Mouse (Mus musculus) kidney, adult 11 months (tissue): ENCODE data around the gene Caskin2.
"Not testable (repeated sequence)": the region's sequence is repeated elsewhere in the genome, so short reads cannot be mapped to it uniquely, and the experiment has no call there.

Experiments
- DNase-seq: peaks from one replicate; pipeline ENCODE4 v3.0.0; 2022

Gene Caskin2

GRCm38 (mm10) chr11:115813507-115814296 lies at the start of gene Caskin2:
Caskin2 (minus strand) TSS chr11:115813639.
- DNase-seq, result peak; percentile 96

DNA sequence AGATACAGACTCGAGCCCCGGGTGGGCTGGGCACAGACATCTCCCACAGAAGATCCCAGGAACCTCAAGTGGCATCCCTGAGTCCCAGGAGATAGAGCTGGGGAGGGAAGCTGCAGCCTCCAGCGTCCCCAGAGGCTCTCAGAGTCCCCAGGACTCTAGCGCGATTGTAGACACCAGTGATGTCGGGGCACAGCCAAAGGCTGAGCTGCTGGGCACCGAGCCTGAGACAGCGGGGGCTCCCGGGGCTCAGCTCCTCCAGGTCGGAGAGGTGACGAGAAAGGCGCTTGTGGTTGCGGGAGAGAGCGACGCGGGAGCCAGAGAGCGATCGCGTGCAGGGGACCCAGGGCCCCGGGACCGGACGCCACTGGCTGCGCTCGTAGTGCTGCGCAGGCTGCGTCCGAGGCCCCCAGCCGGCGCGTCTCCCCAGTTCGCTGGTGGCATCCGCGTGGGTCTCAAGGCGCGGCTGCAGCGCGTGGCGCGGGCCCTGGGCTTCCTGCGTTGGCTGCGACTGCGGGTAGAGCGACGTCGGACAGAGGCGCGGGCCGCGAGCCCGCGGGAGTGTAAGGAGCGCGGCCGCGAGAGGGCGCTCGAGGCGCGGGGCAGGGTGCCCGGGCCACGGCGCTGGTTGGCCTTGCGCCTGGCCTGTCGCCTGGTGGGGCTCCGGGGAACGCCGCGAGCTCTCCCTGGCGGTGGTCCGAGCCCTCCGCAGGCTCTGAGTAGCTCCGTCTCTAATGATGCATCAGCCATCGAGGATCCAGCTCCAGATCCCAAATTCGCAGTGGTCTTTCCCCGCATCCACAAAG lies 45.9 kb upstream of the Caskin2 start:
- peak; percentile 82 for DNase-seq

DNA sequence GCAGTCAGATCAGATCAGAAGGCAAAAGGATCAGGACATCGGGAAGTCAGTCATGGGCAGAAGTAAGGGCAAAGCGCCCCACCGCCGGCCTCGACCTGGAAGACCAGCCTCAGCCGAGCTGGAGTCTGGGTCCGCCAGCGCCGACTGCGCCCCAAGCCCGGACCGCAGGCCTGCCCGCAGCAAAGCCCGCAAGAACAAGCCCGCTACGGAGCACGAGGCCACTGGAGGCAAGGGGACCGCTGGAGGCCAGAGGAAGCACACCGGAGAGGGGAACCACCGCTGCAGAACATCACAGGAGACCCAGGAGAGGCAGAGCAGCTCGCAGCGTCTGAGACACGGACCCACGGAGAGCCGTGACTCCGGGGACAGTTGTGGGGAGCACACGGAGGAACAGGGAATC lies 44.9 kb upstream of the Caskin2 start, which contains the start of gene Myo15b:
Myo15b (plus strand) TSS at position 53 of the 400 bp plus-strand sequence.
- no peak for DNase-seq

DNA sequence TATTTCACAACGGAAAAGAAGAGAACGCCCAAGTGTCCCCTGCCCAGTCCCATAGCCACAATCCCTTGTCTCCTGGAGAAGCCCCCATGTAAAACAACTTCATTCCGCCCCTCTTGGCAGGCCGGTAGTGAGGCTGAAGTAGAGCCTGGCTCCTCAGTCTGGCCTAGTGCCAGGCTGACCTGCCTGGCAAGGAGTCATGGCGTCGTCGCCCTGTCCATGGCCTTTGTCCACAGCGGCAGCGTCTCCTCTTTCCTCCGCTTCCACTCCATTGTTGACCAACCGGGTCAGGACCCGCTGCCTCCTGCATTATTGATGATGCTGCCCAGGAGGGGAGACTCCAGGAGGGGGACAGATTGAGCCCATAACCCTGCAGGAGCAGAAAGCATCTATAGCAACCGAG lies 44.5 kb upstream of the Caskin2 start:
- peak; percentile 30 for DNase-seq

DNA sequence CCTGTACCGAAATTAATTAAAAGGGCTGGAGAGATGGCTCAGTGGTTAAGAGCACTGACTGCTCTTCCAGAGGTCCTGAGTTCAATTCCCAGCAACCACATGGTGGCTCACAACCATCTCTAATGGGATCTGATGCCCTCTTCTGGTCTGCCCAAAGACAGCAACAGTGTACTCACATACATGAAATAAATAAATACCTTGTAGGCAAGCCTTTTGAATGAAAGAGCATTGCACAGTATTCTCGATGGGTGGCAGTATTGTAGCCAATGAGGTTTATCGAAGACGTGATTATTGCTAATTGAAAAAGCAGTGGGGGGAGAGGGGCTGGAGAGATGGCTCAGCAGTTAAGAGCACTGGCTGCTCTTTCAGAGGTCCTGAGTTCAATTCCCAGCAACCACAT lies 43.7 kb upstream of the Caskin2 start:
- not testable (repeated sequence) for DNase-seq

- DNase-seq, result no peak
Observed at GRCm38 (mm10) chr11:115854674-115855073, 41.2 kb upstream of the Caskin2 start.

GRCm38 (mm10) chr11:115845819-115846218 lies 32.4 kb upstream of the Caskin2 start:
- no peak for DNase-seq

GRCm38 (mm10) chr11:115844240-115844639 lies 30.8 kb upstream of the Caskin2 start:
- DNase-seq, result peak; percentile 80

- DNase-seq, result peak; percentile 97
Observed at GRCm38 (mm10) chr11:115843891-115844239, 30.4 kb upstream of the Caskin2 start.

GRCm38 (mm10) chr11:115843141-115843890 lies 29.9 kb upstream of the Caskin2 start:
- peak; percentile 49 for DNase-seq

DNA sequence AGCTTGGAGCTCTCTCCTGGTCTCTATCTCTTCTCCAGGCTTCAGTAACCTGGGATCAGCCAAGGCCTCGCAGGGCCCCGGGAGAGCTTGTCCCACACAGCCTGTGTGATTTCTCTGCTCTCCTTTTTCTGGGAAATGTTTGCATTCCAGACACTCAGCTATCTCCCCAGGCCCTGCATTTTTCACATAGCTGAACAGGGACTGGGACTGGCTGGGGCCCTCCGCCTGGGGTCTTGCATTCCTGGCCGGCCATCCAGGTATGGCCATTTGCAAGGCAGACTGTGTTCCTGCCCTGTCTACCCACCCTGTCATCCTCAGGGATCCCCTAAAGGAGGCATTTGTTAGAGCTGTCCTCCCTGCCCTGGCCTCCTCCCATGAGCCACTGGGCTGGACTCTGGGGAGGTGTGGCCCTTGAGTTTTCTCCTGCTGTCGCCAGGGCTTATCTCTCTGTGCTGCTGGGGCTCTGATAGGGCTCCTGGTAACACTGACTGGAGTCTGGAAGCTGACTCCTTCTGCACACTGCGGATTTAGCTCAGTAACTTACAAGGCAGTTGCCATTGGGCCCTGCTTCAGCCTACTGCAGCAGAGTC lies 28.6 kb upstream of the Caskin2 start:
- peak; percentile 60 for DNase-seq

GRCm38 (mm10) chr11:115841044-115841443 lies 27.6 kb upstream of the Caskin2 start:
- DNase-seq, result no peak

DNA sequence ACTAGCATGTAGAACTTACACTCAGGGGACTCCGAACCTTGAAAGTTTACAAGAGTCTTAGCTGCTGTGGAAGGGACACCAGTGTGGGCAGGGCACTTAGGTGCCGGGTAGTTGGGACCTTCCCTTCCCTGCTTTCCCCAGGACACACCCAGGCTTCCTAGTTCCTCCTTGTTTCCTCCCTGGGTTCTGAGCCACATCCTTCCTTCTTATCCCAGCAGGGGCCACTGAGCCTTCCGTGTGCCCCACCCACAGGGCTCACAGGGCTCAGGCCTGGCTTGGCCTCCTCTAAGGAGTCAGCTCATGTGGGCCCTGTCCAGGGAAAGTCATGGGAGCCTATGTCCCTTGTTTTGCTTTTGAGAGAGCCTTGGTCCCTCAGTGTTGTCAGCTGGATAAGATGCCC lies 26.3 kb upstream of the Caskin2 start:
- no peak for DNase-seq

GRCm38 (mm10) chr11:115838895-115839311 lies 25.5 kb upstream of the Caskin2 start:
- peak; percentile 75 for DNase-seq

- peak; percentile 60 for DNase-seq
Observed at GRCm38 (mm10) chr11:115837606-115838345, 24.3 kb upstream of the Caskin2 start.

DNA sequence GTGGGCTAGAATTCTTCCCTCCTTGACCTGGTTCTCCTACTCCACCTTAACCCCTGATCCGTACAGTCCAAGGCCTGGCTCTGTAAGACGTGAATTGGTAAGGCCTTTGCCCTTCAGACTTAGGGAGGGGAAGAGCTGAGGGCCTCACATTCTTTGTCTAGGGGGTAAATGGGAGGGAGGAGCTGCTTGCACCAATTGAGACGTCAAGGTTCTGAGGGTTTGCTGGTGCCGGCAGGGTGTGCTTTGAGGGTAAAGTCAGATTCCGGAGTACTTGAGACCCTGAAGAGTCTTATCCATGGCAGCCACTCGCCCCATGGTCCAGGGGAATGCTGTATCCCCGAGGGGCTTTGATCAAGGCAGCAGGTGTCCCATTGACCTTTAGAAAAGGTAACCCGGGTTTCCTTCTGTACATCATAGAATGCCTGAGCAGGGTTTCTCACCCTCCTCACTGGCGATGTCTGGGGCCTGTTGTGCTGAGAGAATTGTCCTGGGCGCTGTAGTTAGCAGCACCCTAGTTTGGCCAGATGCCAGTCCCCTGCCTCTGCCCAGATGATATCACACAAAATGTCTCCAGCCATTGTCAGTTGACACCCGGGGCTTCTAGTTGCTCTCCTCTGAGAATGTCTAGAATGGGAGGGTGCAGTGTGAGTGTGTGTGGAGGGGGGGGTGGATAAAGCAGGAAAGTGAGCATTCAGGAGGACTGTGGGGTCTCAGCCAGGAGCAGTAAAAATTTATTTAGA lies 23.4 kb upstream of the Caskin2 start:
- DNase-seq, result peak; percentile 80

DNA sequence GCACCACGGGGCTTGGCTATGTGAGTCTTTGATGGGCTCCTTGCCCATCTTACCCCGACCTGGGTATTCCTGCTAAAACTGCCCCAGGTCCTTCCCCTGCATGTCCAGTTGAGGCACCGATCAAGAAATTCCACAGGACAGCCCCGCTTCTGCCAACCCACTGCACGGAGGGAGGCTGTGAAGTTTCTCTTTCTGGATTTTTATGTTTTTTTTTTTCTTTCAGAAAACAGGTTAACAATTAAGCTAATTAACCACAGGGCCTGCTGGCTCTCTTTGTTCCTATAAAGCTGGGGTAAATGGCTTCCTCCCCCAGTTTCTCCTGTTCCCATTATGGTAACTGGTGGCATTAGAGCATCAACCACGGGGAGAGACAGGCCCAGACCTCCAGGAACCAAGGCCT lies 20.6 kb upstream of the Caskin2 start:
- DNase-seq, result no peak

DNA sequence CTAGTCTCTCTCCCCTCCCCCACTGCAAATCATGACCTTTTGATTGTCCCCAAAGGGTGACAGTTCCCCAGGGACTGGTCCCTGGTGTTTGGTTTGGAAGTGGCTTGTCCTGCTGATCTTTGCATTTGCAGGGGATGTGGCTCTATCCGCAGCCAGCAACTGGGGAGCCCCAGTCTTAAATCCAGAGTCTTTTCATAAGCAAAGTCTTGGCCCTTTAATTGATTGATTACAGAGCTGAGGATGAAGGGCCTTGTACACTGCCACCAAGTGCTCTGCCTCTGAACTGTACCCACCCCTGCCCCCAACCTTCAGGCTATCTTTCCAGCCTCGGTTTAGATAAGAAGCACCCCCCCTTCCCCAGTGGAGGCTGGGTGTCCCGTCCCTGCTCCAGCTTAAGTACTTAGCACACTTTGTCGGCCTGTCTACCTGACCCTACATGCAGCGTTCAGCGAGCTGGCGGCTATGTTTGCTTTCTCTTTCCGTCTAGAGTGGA lies 19.6 kb upstream of the Caskin2 start:
- DNase-seq, result peak; percentile 61

- DNase-seq, result peak; percentile 93
Observed at GRCm38 (mm10) chr11:115832523-115832922, 19.1 kb upstream of the Caskin2 start.

DNA sequence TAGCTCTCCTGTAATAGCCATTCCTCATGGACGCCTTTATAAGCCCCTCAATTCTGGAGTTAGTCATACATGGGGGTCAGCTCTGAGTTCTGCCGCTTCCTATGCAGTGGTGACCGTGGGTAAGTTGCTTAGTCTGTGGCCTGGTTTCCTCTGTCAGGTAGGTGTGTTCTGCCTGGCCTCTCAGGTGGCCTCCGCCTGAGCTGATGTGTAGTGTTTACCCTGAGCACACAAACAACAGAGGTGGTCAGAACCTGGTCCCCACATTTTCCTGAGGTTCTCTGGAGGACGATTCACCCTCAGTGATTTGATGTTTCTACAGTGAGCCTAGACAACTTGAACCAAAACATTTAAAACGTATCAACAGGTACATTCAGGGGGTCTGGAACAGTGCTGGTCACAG lies 18.6 kb upstream of the Caskin2 start:
- no peak for DNase-seq

DNA sequence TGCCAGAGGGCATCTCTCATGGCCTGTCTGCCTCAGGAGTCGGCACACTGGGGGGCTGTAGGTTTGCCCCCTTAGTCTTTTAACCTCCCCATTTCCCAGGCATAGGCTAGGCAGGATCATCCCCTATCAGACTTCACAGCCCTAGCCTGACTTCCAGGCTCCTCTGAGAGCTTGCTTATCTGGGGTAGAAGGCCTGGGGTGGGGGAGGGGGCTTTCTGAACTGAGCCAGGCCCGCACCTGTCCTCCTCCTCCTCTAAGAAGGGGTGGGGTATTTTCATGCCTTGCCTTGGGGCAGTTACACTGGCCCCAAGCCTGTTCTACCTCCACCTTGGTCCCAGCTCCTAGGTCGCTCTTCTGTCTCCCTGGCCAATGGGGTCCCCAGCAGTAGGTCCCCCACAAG lies 18.1 kb upstream of the Caskin2 start:
- no peak for DNase-seq
